Mouse (Mus musculus) E14TG2a.4 (cell line): ENCODE data around the gene Pmp22.
A peak's percentile ranks its signal among the peaks of the same experiment; 100 is the strongest.

Experiments
- H3K27me3 ChIP-seq: 2 replicates; pipeline ENCODE4 v1.6.1; 2014; ENCODE audit warnings: low read length, control low read depth; ENCODE audit not compliant: insufficient read depth
- H3K36me3 ChIP-seq: 2 replicates; pipeline ENCODE4 v1.6.1; 2014; ENCODE audit warnings: low read length, control low read depth; ENCODE audit not compliant: insufficient read depth
- H3K4me1 ChIP-seq: replicated peaks from 2 replicates; pipeline ENCODE4 v1.6.1; 2014; ENCODE audit warnings: low read depth, low read length, control low read depth
- H3K4me3 ChIP-seq: replicated peaks from 2 replicates; pipeline ENCODE4 v1.5.1; 2014; ENCODE audit warnings: mild to moderate bottlenecking, low read length
- H3K9me3 ChIP-seq: 2 replicates; pipeline ENCODE4 v1.6.1; 2014; ENCODE audit warnings: low read length, control low read depth
- CTCF ChIP-seq: conservative IDR thresholded peaks from 2 replicates; pipeline ENCODE4 v1.5.1; 2014; ENCODE audit warnings: low read length
- NANOG ChIP-seq: IDR thresholded peaks from 2 replicates; pipeline ENCODE4 v1.6.1; 2014; ENCODE audit warnings: borderline replicate concordance, low read length, mixed read lengths
- POU5F1 ChIP-seq: IDR thresholded peaks from 2 replicates; pipeline ENCODE4 v1.6.1; 2014; ENCODE audit warnings: low read length, borderline replicate concordance

Gene Pmp22

GRCm38 (mm10) chr11:63099390-63099789 lies 29.4 kb upstream of the Pmp22 start:
- Histone ChIP-seq H3K9me3 (no peaks in the 10 kb centered on the region), H3K4me1 (no peaks in the 10 kb centered on the region), H3K27me3 (no peaks in the 10 kb centered on the region), H3K36me3 (no peaks in the 10 kb centered on the region), H3K4me3 (no peak overlapping the region)
- TF ChIP-seq CTCF (no peak), POU5F1 (no peak), NANOG (no peak)

- Histone ChIP-seq H3K27me3 (peaks cover 3% of the 10 kb centered on the region; the same call in 1 of the 2 replicates), H3K4me1 (no peaks in the 10 kb centered on the region), H3K9me3 (peaks cover 7% of the 10 kb centered on the region; the same call in 1 of the 2 replicates), H3K36me3 (no peaks in the 10 kb centered on the region), H3K4me3 (no peak overlapping the region)
- TF ChIP-seq NANOG, result no peak
- no peak for TF ChIP-seq POU5F1
- no peak for TF ChIP-seq CTCF
Measured at GRCm38 (mm10) chr11:63103256-63103655, 25.5 kb upstream of the Pmp22 start.

DNA sequence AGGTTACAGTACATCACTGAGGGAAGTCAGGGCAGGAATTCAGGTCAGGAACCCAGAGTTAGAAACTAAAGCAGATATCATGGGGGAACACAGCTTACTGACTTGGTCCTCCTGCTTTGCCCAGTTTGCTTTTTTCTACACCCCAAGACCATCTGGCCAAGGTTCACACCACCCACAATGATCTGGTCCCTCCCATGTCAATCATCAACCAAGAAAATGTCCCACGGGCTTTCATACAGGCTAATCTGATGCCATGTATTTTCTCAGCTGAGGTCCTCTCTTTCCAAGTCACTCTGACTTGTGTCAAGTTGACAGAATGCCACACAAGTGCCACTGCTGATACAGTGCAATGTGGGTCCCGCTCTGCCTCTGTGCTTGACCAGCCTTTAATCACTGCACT lies 24.8 kb upstream of the Pmp22 start:
- Histone ChIP-seq H3K4me3 (no peak overlapping the region), H3K4me1 (peaks cover 2% of the 10 kb centered on the region; the same call in 1 of the 2 replicates), H3K27me3 (peaks cover 3% of the 10 kb centered on the region; the same call in 1 of the 2 replicates), H3K36me3 (no peaks in the 10 kb centered on the region), H3K9me3 (peaks cover 7% of the 10 kb centered on the region; the same call in 1 of the 2 replicates)
- TF ChIP-seq NANOG (no peak), CTCF (no peak), POU5F1 (no peak)

- peaks cover 14% of the 10 kb centered on the region; the same call in 1 of the 2 replicates for H3K9me3 ChIP-seq
- peaks cover 3% of the 10 kb centered on the region; the same call in 1 of the 2 replicates for H3K27me3 ChIP-seq
- H3K36me3 ChIP-seq, result no peaks in the 10 kb centered on the region
- peak; percentile 91 for TF ChIP-seq NANOG
- no peak for TF ChIP-seq POU5F1
- TF ChIP-seq CTCF, result no peak
- H3K4me1 ChIP-seq, result peaks cover 17% of the 10 kb centered on the region
- no peak overlapping the region for H3K4me3 ChIP-seq
Measured at GRCm38 (mm10) chr11:63109230-63109775, 19.5 kb upstream of the Pmp22 start.

- TF ChIP-seq CTCF, result no peak
- no peak for TF ChIP-seq NANOG
- TF ChIP-seq POU5F1, result no peak
- no peak overlapping the region for H3K4me3 ChIP-seq
- H3K4me1 ChIP-seq, result peaks cover 17% of the 10 kb centered on the region
- no peaks in the 10 kb centered on the region for H3K27me3 ChIP-seq
- H3K36me3 ChIP-seq, result no peaks in the 10 kb centered on the region
- peaks cover 14% of the 10 kb centered on the region; the same call in 1 of the 2 replicates for H3K9me3 ChIP-seq
Measured at GRCm38 (mm10) chr11:63110329-63110728, 18.5 kb upstream of the Pmp22 start.

GRCm38 (mm10) chr11:63114807-63115641 lies 13.8 kb upstream of the Pmp22 start:
- H3K36me3 ChIP-seq, result no peaks in the 10 kb centered on the region
- peaks cover 5% of the 10 kb centered on the region for H3K4me1 ChIP-seq
- H3K4me3 ChIP-seq, result no peak overlapping the region
- peaks cover 7% of the 10 kb centered on the region; the same call in 1 of the 2 replicates for H3K9me3 ChIP-seq
- H3K27me3 ChIP-seq, result peaks cover 2% of the 10 kb centered on the region; the same call in 1 of the 2 replicates
- TF ChIP-seq CTCF (no peak), NANOG (no peak), POU5F1 (no peak)

DNA sequence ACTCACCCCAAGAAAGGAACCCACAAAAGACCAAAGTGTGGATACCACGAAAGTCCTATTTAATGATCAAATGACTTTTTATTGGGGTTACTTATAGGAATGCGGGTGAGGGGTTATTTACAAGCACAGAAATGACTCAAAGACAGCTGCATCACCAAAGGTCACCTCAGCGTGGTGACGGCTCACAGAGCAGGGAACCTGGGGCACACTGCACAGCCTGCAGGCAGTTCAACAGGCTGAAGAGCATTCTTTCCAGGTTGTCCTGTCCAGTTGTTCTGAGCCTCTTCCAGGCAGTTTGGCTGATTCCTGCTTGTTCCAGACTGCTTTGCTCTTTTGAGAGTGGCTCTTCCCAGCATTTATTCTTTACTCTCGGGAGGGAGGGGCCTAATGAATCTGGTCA lies 12.1 kb upstream of the Pmp22 start:
- H3K4me3 ChIP-seq, result no peak overlapping the region
- peaks cover 2% of the 10 kb centered on the region for H3K4me1 ChIP-seq
- H3K36me3 ChIP-seq, result no peaks in the 10 kb centered on the region
- peaks cover 4% of the 10 kb centered on the region; the same call in 1 of the 2 replicates for H3K27me3 ChIP-seq
- H3K9me3 ChIP-seq, result peaks cover 7% of the 10 kb centered on the region; the same call in 1 of the 2 replicates
- TF ChIP-seq POU5F1 (no peak), CTCF (no peak), NANOG (no peak)

- peaks cover 4% of the 10 kb centered on the region; the same call in 1 of the 2 replicates for H3K27me3 ChIP-seq
- peaks cover 7% of the 10 kb centered on the region; the same call in 1 of the 2 replicates for H3K9me3 ChIP-seq
- peaks cover 8% of the 10 kb centered on the region for H3K4me1 ChIP-seq
- H3K36me3 ChIP-seq, result no peaks in the 10 kb centered on the region
- no peak for TF ChIP-seq NANOG
- TF ChIP-seq POU5F1, result no peak
- TF ChIP-seq CTCF, result no peak
- no peak overlapping the region for H3K4me3 ChIP-seq
Measured at GRCm38 (mm10) chr11:63117266-63117665, 11.5 kb upstream of the Pmp22 start.
